Mouse (Mus musculus) gastrocnemius, adult 2 months (tissue): Measurements from ENCODE around the gene Ccdc82. TPM values are rescaled to one million over a fixed set of nuclear protein-coding genes. Genes with fewer than 3 reads are reported as not detected.

Experiments
- DNase-seq: peaks from one replicate; pipeline ENCODE4 v3.0.0; 2022
- H3K27ac ChIP-seq: fragments of 200-600 bp; 2 replicates; pipeline ENCODE4 v1.8.1; 2022; ENCODE audit warnings: mild to moderate bottlenecking
- H3K4me3 ChIP-seq: fragments of 200-600 bp; 2 replicates; pipeline ENCODE4 v1.8.1; 2022; ENCODE audit warnings: mild to moderate bottlenecking, moderate library complexity
- CTCF ChIP-seq: fragments of 200-600 bp; IDR thresholded peaks from 2 replicates; pipeline ENCODE4 v1.8.1; 2022; ENCODE audit warnings: antibody characterized with exemption, mild to moderate bottlenecking, moderate library complexity
- intact Hi-C: fragments of 180-260 bp; cut with DNase I; formaldehyde crosslinking; loops from one replicate; pipeline ENCODE4 v1.15.1; 2025
- total RNA-seq, 2 experiments: library from RNA; stranded (reverse); gene quantifications; 2 replicates each; pipeline ENCODE4 v1.2.3; 2021

Ccdc82 gene
- total RNA-seq, 2 experiments from 2014 or later: 4.4 to 5.9 TPM

DNA sequence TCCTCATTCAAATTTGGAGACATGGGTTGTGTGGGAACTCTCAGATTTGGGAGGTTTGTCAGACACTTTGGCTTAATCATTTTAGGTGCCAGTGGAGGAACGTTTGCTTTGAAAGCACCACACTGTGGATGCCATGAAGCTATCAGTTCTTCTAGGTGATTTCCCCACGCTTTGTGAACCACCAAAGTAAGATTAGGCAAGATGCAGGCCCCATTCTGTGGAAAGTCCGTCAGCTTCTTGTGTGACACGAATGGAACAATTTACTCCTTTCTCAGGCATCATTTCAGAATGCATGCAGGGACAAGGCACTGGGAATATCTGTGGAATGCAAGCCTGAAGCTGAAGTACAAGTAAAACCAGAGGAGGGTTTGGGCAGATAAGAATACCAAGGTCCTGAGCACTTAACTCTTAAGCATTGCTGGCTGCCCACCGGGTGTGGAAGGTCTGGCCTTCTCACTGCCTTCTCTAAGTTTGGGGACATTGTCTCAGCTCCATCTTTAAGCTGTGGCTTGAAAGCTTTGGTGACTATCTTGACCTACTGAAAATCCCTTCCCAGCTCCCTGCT is 74.1 kb downstream of the Ccdc82 start:
- intact Hi-C loops: no loop called here
- TF ChIP-seq CTCF: no peak
- DNase-seq: no peak
- Histone ChIP-seq H3K4me3 (no peak overlapping the region), H3K27ac (no peak overlapping the region)

DNA sequence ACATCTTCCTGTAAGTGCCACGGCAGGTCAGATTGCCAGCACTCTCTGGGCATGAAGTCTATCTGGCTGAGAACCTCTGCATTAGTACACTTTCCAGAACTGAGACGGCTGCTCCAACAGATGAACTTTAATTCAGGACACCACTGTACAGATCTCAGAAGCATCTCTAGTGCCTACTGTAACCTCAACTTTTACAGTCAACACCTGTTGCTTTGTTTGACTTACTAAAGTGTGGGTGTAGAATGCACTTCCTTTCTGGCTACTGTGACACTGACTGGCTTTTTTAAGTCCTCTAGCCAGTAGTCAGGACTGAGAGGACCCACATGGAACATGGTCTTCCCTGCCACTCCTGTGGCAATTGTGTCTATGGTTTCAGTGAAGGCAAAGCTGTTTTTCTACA is 76.3 kb downstream of the Ccdc82 start:
- intact Hi-C loops: no loop called here
- no peak for DNase-seq
- no peak for TF ChIP-seq CTCF
- H3K27ac ChIP-seq: peak overlapping the region; percentile 75
- no peak overlapping the region for H3K4me3 ChIP-seq

DNA sequence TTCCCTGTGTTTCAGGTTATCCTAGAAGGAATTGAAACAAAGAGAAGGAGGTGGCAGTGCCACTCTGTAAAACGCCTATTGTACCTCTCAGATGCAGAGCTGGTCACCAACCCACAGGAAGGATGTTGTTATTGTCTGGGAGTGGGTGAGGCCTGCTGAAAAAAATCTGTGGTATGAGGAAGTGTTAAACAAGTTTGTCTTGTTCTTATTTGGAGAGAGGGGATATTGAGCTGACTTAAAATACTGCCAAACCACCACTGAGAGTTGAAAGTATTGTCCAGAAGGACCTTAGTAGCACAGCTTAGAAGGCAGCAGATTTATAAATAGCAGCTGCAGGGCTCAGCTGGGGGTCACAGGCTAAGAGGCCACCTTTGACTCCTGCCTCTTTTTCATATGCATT is 76.9 kb downstream of the Ccdc82 start:
- H3K4me3 ChIP-seq: no peak overlapping the region
- DNase-seq: no peak

More for the DNA sequence above, 76.9 kb downstream of the Ccdc82 start:
- intact Hi-C loops: no loop called here
- TF ChIP-seq CTCF: no peak
- H3K27ac ChIP-seq: peak overlapping the region; percentile 75

Other genes with a start within 250 kb of the Ccdc82 start
- gene Jrkl, start 1.1 kb upstream of the Ccdc82 start, total RNA-seq: 1 to 10 TPM; 2.8 to 3.5 TPM
- 1 to 10 TPM; 2.9 to 3.0 TPM for gene Maml2, start 51.0 kb downstream of the Ccdc82 start, total RNA-seq
- not detected for gene Gm17571, start 199.8 kb downstream of the Ccdc82 start, total RNA-seq